Mouse (Mus musculus): ENCODE data around the gene Gpc6. TPM values are rescaled to one million over a fixed set of nuclear protein-coding genes. Genes with fewer than 3 reads are reported as not detected.

Gpc6 gene
- polyA plus RNA-seq, 1 experiment from 2014 or later: 36.7 TPM

DNA sequence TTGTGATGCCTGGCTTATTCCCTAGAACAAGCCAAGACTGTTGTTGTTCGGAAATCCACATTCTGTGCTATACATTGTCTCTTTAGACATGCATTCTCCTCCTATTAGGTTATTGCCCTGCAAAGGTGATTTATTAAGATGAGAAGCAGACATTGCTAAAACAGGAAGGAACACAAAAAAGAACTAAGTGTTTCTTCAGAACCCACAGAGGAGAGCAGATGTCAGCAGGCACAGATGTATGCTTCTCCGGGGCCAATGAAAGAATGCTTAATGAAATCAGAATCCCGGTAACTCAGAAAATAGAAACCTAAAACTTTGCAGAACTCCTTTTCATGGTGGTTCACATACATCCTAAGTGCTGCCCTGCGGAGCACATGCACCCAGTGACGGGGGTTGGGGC, 837.8 kb downstream of the Gpc6 start:
- no peaks in the 10 kb centered on the region for H3K27me3 ChIP-seq (ENCODE audit: control insufficient read depth, insufficient read depth, low read length)
- no peaks in the 10 kb centered on the region for H3K9me3 ChIP-seq (ENCODE audit: control insufficient read depth, low read length)
- H3K4me1 ChIP-seq (replicated peaks; ENCODE audit: control insufficient read depth, insufficient read depth, low read length): peaks cover 3% of the 10 kb centered on the region; the same call in 1 of the 2 replicates
- ATAC-seq (replicated peaks; ENCODE audit: low FRiP score): no peak
- WGBS: 86% methylated on average over 5 of the region's 5 CpGs
- H3K4me3 ChIP-seq (ENCODE audit: low read depth, low read length): no peak overlapping the region
- H3K4me2 ChIP-seq (ENCODE audit: low read depth, low read length, severe bottlenecking): no peak overlapping the region
- no peaks in the 10 kb centered on the region for H3K36me3 ChIP-seq (ENCODE audit: control insufficient read depth, insufficient read depth, low read length)
- no peak overlapping the region for H3K27ac ChIP-seq (ENCODE audit: low read depth, low read length)
- DNase-seq (ENCODE audit: low spot score): no peak
- H3K9ac ChIP-seq (ENCODE audit: low read length): no peak overlapping the region

GRCm38 (mm10) chr14:117767861-117768260, 842.7 kb downstream of the Gpc6 start:
- no peak overlapping the region for H3K9ac ChIP-seq (ENCODE audit: low read length)
- H3K9me3 ChIP-seq (ENCODE audit: control insufficient read depth, low read length): no peaks in the 10 kb centered on the region
- no peaks in the 10 kb centered on the region for H3K27me3 ChIP-seq (ENCODE audit: control insufficient read depth, insufficient read depth, low read length)
- DNase-seq (ENCODE audit: low spot score) (no peak), ATAC-seq (replicated peaks; ENCODE audit: low FRiP score) (no peak)
- no peak overlapping the region for H3K4me3 ChIP-seq (ENCODE audit: low read depth, low read length)
- H3K4me1 ChIP-seq (replicated peaks; ENCODE audit: control insufficient read depth, insufficient read depth, low read length): 0 out of 2 replicates have a peak, but pooled peaks cover 3% of the 10 kb centered on the region
- 96% methylated on average over 4 of the region's 4 CpGs for WGBS
- no peak overlapping the region for H3K27ac ChIP-seq (ENCODE audit: low read depth, low read length)
- H3K4me2 ChIP-seq (ENCODE audit: low read depth, low read length, severe bottlenecking): no peak overlapping the region
- no peaks in the 10 kb centered on the region for H3K36me3 ChIP-seq (ENCODE audit: control insufficient read depth, insufficient read depth, low read length)

DNA sequence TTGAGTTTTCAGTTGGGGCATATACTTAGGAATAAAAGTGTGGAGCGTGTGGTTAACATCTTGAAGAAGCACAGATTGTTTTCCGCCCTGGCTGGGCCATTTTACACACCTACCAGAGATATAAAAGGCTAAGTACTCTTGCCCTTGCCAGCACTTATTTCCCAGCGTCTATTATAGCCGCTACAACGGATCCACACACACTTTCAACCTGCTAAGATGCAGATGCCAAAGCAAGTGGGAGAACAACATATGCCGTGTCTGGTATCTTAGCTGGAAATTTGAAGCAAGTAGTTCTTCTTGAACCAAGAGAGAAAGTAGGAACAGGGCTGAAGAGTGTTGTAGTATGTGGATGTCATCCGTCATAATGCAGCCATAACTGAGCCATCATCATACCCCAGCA, 843.6 kb downstream of the Gpc6 start:
- Histone ChIP-seq H3K27me3 (ENCODE audit: control insufficient read depth, insufficient read depth, low read length) (no peaks in the 10 kb centered on the region), H3K9me3 (ENCODE audit: control insufficient read depth, low read length) (no peaks in the 10 kb centered on the region), H3K4me3 (ENCODE audit: low read depth, low read length) (no peak overlapping the region), H3K4me2 (ENCODE audit: low read depth, low read length, severe bottlenecking) (no peak overlapping the region), H3K27ac (ENCODE audit: low read depth, low read length) (no peak overlapping the region), H3K4me1 (replicated peaks; ENCODE audit: control insufficient read depth, insufficient read depth, low read length) (no peaks in the 10 kb centered on the region), H3K9ac (ENCODE audit: low read length) (no peak overlapping the region), H3K36me3 (ENCODE audit: control insufficient read depth, insufficient read depth, low read length) (no peaks in the 10 kb centered on the region)
- DNase-seq (ENCODE audit: low spot score) (no peak), ATAC-seq (replicated peaks; ENCODE audit: low FRiP score) (no peak)
- WGBS: 94% methylated on average over 7 of the region's 7 CpGs

DNA sequence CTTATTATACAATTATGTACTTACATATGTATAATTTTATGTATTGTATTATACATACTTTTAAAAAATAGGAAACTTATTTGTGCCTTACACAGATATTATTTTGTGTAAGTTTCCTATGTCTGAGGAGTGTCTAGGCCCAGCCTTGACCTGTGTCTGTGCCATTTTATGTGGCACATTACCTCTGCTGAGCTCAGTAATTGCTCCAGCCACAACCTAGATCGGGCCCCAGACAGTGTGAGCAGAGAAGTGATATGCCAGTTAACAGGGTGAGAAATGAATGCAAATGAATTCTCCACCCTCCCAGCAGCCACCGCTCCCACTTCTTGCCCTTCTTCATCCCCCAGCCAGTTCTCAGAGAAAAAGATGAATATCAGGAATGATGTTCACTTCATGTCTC, 848.3 kb downstream of the Gpc6 start:
- H3K27ac ChIP-seq (ENCODE audit: low read depth, low read length): no peak overlapping the region
- H3K9me3 ChIP-seq (ENCODE audit: control insufficient read depth, low read length): no peaks in the 10 kb centered on the region
- 88% methylated on average over 2 of the region's 2 CpGs for WGBS
- no peak overlapping the region for H3K4me2 ChIP-seq (ENCODE audit: low read depth, low read length, severe bottlenecking)
- no peaks in the 10 kb centered on the region for H3K4me1 ChIP-seq (replicated peaks; ENCODE audit: control insufficient read depth, insufficient read depth, low read length)
- H3K27me3 ChIP-seq (ENCODE audit: control insufficient read depth, insufficient read depth, low read length): no peaks in the 10 kb centered on the region
- ATAC-seq (replicated peaks; ENCODE audit: low FRiP score): no peak
- no peak for DNase-seq (ENCODE audit: low spot score)
- H3K4me3 ChIP-seq (ENCODE audit: low read depth, low read length): no peak overlapping the region
- H3K9ac ChIP-seq (ENCODE audit: low read length): no peak overlapping the region
- no peaks in the 10 kb centered on the region for H3K36me3 ChIP-seq (ENCODE audit: control insufficient read depth, insufficient read depth, low read length)

DNA sequence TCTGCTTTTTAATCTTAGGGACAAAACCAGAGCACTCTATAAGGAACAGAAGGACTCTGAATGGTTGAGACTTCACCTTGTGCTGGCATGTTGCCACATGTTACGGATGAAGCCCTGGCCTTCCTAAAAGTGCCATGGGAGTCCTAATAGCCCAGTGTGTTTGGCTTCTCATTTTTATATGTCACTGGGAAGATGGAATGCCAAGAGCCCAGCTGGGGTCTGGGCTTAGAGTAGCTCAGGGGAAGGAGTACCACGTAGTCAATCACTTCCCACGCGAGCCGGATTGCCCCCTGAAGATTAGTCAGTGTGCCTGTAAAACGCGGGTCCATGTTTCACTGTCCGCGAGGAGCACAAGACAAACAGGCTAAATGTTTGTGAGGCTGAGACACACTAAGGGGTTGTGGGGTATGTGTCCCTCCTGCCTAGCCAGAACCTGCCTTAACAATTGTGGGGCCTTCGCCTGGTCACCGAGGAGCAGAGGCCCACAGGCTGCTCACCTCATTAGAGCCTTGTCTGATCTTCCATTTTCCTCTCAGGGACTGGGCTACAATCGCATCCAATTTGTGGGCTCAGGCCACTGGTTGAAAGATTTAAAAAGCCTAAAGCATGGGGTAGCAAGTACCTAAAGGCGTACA, 852.9 kb downstream of the Gpc6 start:
- Histone ChIP-seq H3K9ac (ENCODE audit: low read length) (no peak overlapping the region), H3K27me3 (ENCODE audit: control insufficient read depth, insufficient read depth, low read length) (no peaks in the 10 kb centered on the region), H3K27ac (ENCODE audit: low read depth, low read length) (no peak overlapping the region), H3K36me3 (ENCODE audit: control insufficient read depth, insufficient read depth, low read length) (no peaks in the 10 kb centered on the region), H3K4me1 (replicated peaks; ENCODE audit: control insufficient read depth, insufficient read depth, low read length) (no peaks in the 10 kb centered on the region), H3K9me3 (ENCODE audit: control insufficient read depth, low read length) (no peaks in the 10 kb centered on the region), H3K4me3 (ENCODE audit: low read depth, low read length) (no peak overlapping the region), H3K4me2 (ENCODE audit: low read depth, low read length, severe bottlenecking) (no peak overlapping the region)
- 82% methylated on average over 13 of the region's 13 CpGs for WGBS
- no peak for ATAC-seq (replicated peaks; ENCODE audit: low FRiP score)
- DNase-seq (ENCODE audit: low spot score): no peak

DNA sequence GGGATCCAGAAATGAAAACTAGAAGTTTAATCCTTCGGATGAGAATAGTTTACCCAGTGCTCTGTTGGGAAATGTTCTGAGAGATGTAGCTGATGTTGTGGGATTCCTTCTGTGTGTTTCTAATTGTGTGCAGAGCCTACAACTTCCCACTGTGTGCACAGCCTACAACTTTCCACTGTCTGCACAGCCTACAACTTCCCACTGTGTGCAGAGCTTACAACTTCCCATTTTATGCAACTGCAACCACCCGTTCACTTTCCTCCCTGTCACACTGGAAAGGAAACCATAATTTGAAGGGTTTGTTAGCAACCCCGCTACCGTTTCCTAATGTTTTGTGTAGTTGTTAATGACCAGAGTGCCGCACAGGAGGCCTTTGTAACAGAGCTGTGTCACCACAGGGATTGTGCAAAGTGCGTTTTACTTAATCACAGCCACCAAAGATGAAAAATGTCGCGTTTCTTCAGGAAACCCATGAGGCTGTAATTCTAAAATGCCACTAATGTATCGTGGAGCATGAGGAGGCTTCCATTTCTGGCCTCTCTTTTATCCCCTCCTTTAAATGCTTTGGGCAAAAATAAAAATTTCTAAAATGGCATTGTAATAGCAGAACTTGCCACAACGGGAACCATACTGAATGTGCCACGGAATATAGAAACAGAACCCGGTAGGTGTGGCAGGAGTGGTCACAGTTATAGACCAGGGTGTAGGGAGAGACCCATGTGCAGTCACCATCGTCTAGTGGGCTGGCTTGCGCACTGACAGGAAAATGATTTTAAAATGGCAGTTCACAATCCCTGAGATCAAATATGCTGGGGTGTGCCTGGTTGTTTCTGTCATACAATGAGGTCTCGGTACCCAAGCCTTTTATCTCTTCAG, 853.7 kb downstream of the Gpc6 start:
- H3K9me3 ChIP-seq (ENCODE audit: control insufficient read depth, low read length): no peaks in the 10 kb centered on the region
- H3K27me3 ChIP-seq (ENCODE audit: control insufficient read depth, insufficient read depth, low read length): no peaks in the 10 kb centered on the region
- H3K9ac ChIP-seq (ENCODE audit: low read length): no peak overlapping the region
- no peak overlapping the region for H3K4me3 ChIP-seq (ENCODE audit: low read depth, low read length)
- 0 out of 2 replicates have a peak, but pooled peaks cover under 1% of the 10 kb centered on the region for H3K4me1 ChIP-seq (replicated peaks; ENCODE audit: control insufficient read depth, insufficient read depth, low read length)
- ATAC-seq (replicated peaks; ENCODE audit: low FRiP score) (no peak; the same call in 1 of the 2 replicates), DNase-seq (ENCODE audit: low spot score) (no peak)
- WGBS: 70% methylated on average over 15 of the region's 15 CpGs
- no peak overlapping the region for H3K27ac ChIP-seq (ENCODE audit: low read depth, low read length)
- H3K36me3 ChIP-seq (ENCODE audit: control insufficient read depth, insufficient read depth, low read length): no peaks in the 10 kb centered on the region
- H3K4me2 ChIP-seq (ENCODE audit: low read depth, low read length, severe bottlenecking): no peak overlapping the region

GRCm38 (mm10) chr14:117781724-117782123, 856.6 kb downstream of the Gpc6 start:
- Histone ChIP-seq H3K27ac (ENCODE audit: low read depth, low read length) (no peak overlapping the region), H3K9ac (ENCODE audit: low read length) (no peak overlapping the region), H3K27me3 (ENCODE audit: control insufficient read depth, insufficient read depth, low read length) (no peaks in the 10 kb centered on the region), H3K4me1 (replicated peaks; ENCODE audit: control insufficient read depth, insufficient read depth, low read length) (peaks cover 4% of the 10 kb centered on the region; the same call in 1 of the 2 replicates), H3K4me2 (ENCODE audit: low read depth, low read length, severe bottlenecking) (no peak overlapping the region), H3K36me3 (ENCODE audit: control insufficient read depth, insufficient read depth, low read length) (no peaks in the 10 kb centered on the region), H3K4me3 (ENCODE audit: low read depth, low read length) (no peak overlapping the region), H3K9me3 (ENCODE audit: control insufficient read depth, low read length) (no peaks in the 10 kb centered on the region)
- ATAC-seq (replicated peaks; ENCODE audit: low FRiP score) (no peak), DNase-seq (ENCODE audit: low spot score) (no peak)
- 58% methylated on average over 5 of the region's 5 CpGs for WGBS

GRCm38 (mm10) chr14:117783671-117784262, 858.7 kb downstream of the Gpc6 start:
- Histone ChIP-seq H3K4me3 (ENCODE audit: low read depth, low read length) (no peak overlapping the region), H3K9ac (ENCODE audit: low read length) (no peak overlapping the region), H3K9me3 (ENCODE audit: control insufficient read depth, low read length) (no peaks in the 10 kb centered on the region), H3K27ac (ENCODE audit: low read depth, low read length) (no peak overlapping the region), H3K36me3 (ENCODE audit: control insufficient read depth, insufficient read depth, low read length) (no peaks in the 10 kb centered on the region), H3K4me2 (ENCODE audit: low read depth, low read length, severe bottlenecking) (no peak overlapping the region), H3K27me3 (ENCODE audit: control insufficient read depth, insufficient read depth, low read length) (no peaks in the 10 kb centered on the region), H3K4me1 (replicated peaks; ENCODE audit: control insufficient read depth, insufficient read depth, low read length) (peaks cover 6% of the 10 kb centered on the region; the same call in 1 of the 2 replicates)
- WGBS: 83% methylated on average over 8 of the region's 8 CpGs
- DNase-seq (ENCODE audit: low spot score) (no peak), ATAC-seq (replicated peaks; ENCODE audit: low FRiP score) (no peak)

Data from forebrain, embryonic 11.5 days (tissue).